Mouse (Mus musculus): ENCODE data around the gene Gstm1. TPM values are rescaled to one million over a fixed set of nuclear protein-coding genes. Genes with fewer than 3 reads are reported as not detected.
A peak's percentile ranks its signal among the peaks of the same experiment; 100 is the strongest.

Gene Gstm1
- polyA plus RNA-seq, 1 experiment from 2014 or later: 25.7 TPM

- 97% methylated on average over 2 of the region's 2 CpGs for WGBS
- peak; percentile 13 for DNase-seq (ENCODE audit: low spot score)
Measured at GRCm38 (mm10) chr3:108046944-108047655, 29.3 kb upstream of the Gstm1 start.

GRCm38 (mm10) chr3:108044394-108045140, 26.8 kb upstream of the Gstm1 start, which contains the start of gene Gstm4:
Gene Gstm4 (minus strand): TSS chr3:108044894.
- Histone ChIP-seq H3K4me2 (ENCODE audit: low read depth, low read length, severe bottlenecking) (peak within 1 kb of the TSS; percentile 84), H3K9me3 (ENCODE audit: control insufficient read depth, low read length) (no peaks in the 10 kb centered on the region), H3K9ac (ENCODE audit: low read length) (peak within 1 kb of the TSS; percentile 64), H3K36me3 (ENCODE audit: control insufficient read depth, insufficient read depth, low read length) (no peaks in the 10 kb centered on the region), H3K27ac (ENCODE audit: low read depth, low read length) (no peak within 1 kb of the TSS), H3K27me3 (ENCODE audit: control insufficient read depth, insufficient read depth, low read length) (no peaks in the 10 kb centered on the region), H3K4me3 (ENCODE audit: low read depth, low read length) (peak within 1 kb of the TSS; percentile 44), H3K4me1 (replicated peaks; ENCODE audit: control insufficient read depth, insufficient read depth, low read length) (no peaks in the 10 kb centered on the region)
- ATAC-seq (replicated peaks; ENCODE audit: low FRiP score) (peak; percentile 86), DNase-seq (ENCODE audit: low spot score) (peak; percentile 85)
- whole genome bisulfite sequencing: 8% methylated on average over 29 of the region's 29 CpGs

More at GRCm38 (mm10) chr3:108046944-108047655, 29.3 kb upstream of the Gstm1 start:
- H3K4me2 ChIP-seq (ENCODE audit: low read depth, low read length, severe bottlenecking): no peak overlapping the region
- H3K27ac ChIP-seq (ENCODE audit: low read depth, low read length): no peak overlapping the region
- no peaks in the 10 kb centered on the region for H3K36me3 ChIP-seq (ENCODE audit: control insufficient read depth, insufficient read depth, low read length)
- no peaks in the 10 kb centered on the region for H3K27me3 ChIP-seq (ENCODE audit: control insufficient read depth, insufficient read depth, low read length)
- H3K4me3 ChIP-seq (ENCODE audit: low read depth, low read length): no peak overlapping the region
- H3K9ac ChIP-seq (ENCODE audit: low read length): no peak overlapping the region
- no peaks in the 10 kb centered on the region for H3K9me3 ChIP-seq (ENCODE audit: control insufficient read depth, low read length)
- no peaks in the 10 kb centered on the region for H3K4me1 ChIP-seq (replicated peaks; ENCODE audit: control insufficient read depth, insufficient read depth, low read length)
- no peak for ATAC-seq (replicated peaks; ENCODE audit: low FRiP score)

- Histone ChIP-seq H3K4me2 (ENCODE audit: low read depth, low read length, severe bottlenecking) (no peak overlapping the region), H3K36me3 (ENCODE audit: control insufficient read depth, insufficient read depth, low read length) (no peaks in the 10 kb centered on the region), H3K4me3 (ENCODE audit: low read depth, low read length) (no peak overlapping the region), H3K27ac (ENCODE audit: low read depth, low read length) (no peak overlapping the region), H3K4me1 (replicated peaks; ENCODE audit: control insufficient read depth, insufficient read depth, low read length) (no peaks in the 10 kb centered on the region), H3K9ac (ENCODE audit: low read length) (no peak overlapping the region), H3K27me3 (ENCODE audit: control insufficient read depth, insufficient read depth, low read length) (no peaks in the 10 kb centered on the region), H3K9me3 (ENCODE audit: control insufficient read depth, low read length) (no peaks in the 10 kb centered on the region)
- WGBS: 75% methylated on average over 5 of the region's 5 CpGs
- ATAC-seq (replicated peaks; ENCODE audit: low FRiP score): no peak
- DNase-seq (ENCODE audit: low spot score): no peak
Measured at GRCm38 (mm10) chr3:108033156-108033555, 15.4 kb upstream of the Gstm1 start.

- ATAC-seq (replicated peaks; ENCODE audit: low FRiP score): no peak
Measured at GRCm38 (mm10) chr3:108032113-108032512, 14.3 kb upstream of the Gstm1 start.

GRCm38 (mm10) chr3:108028641-108029365, 11.0 kb upstream of the Gstm1 start:
- Histone ChIP-seq H3K9ac (ENCODE audit: low read length) (no peak overlapping the region), H3K36me3 (ENCODE audit: control insufficient read depth, insufficient read depth, low read length) (no peaks in the 10 kb centered on the region), H3K27ac (ENCODE audit: low read depth, low read length) (no peak overlapping the region), H3K27me3 (ENCODE audit: control insufficient read depth, insufficient read depth, low read length) (no peaks in the 10 kb centered on the region), H3K9me3 (ENCODE audit: control insufficient read depth, low read length) (no peaks in the 10 kb centered on the region), H3K4me1 (replicated peaks; ENCODE audit: control insufficient read depth, insufficient read depth, low read length) (no peaks in the 10 kb centered on the region), H3K4me2 (ENCODE audit: low read depth, low read length, severe bottlenecking) (no peak overlapping the region), H3K4me3 (ENCODE audit: low read depth, low read length) (no peak overlapping the region)
- ATAC-seq (replicated peaks; ENCODE audit: low FRiP score): no peak
- WGBS: 68% methylated on average over 4 of the region's 4 CpGs
- DNase-seq (ENCODE audit: low spot score): no peak

More at GRCm38 (mm10) chr3:108032113-108032512, 14.3 kb upstream of the Gstm1 start:
- Histone ChIP-seq H3K9me3 (ENCODE audit: control insufficient read depth, low read length) (no peaks in the 10 kb centered on the region), H3K36me3 (ENCODE audit: control insufficient read depth, insufficient read depth, low read length) (no peaks in the 10 kb centered on the region), H3K27ac (ENCODE audit: low read depth, low read length) (no peak overlapping the region), H3K4me3 (ENCODE audit: low read depth, low read length) (no peak overlapping the region), H3K4me2 (ENCODE audit: low read depth, low read length, severe bottlenecking) (no peak overlapping the region), H3K27me3 (ENCODE audit: control insufficient read depth, insufficient read depth, low read length) (no peaks in the 10 kb centered on the region), H3K4me1 (replicated peaks; ENCODE audit: control insufficient read depth, insufficient read depth, low read length) (no peaks in the 10 kb centered on the region), H3K9ac (ENCODE audit: low read length) (no peak overlapping the region)
- DNase-seq (ENCODE audit: low spot score): no peak

- no peaks in the 10 kb centered on the region for H3K4me1 ChIP-seq (replicated peaks; ENCODE audit: control insufficient read depth, insufficient read depth, low read length)
- H3K4me2 ChIP-seq (ENCODE audit: low read depth, low read length, severe bottlenecking): no peak overlapping the region
- no peaks in the 10 kb centered on the region for H3K27me3 ChIP-seq (ENCODE audit: control insufficient read depth, insufficient read depth, low read length)
- H3K27ac ChIP-seq (ENCODE audit: low read depth, low read length): no peak overlapping the region
- no peak overlapping the region for H3K9ac ChIP-seq (ENCODE audit: low read length)
- 81% methylated on average over 1 of the region's 1 CpGs for WGBS
- H3K36me3 ChIP-seq (ENCODE audit: control insufficient read depth, insufficient read depth, low read length): no peaks in the 10 kb centered on the region
- ATAC-seq (replicated peaks; ENCODE audit: low FRiP score) (no peak), DNase-seq (ENCODE audit: low spot score) (no peak)
- no peaks in the 10 kb centered on the region for H3K9me3 ChIP-seq (ENCODE audit: control insufficient read depth, low read length)
- no peak overlapping the region for H3K4me3 ChIP-seq (ENCODE audit: low read depth, low read length)
Measured at GRCm38 (mm10) chr3:108026597-108026996, 8.8 kb upstream of the Gstm1 start.

GRCm38 (mm10) chr3:108026049-108026448, 8.3 kb upstream of the Gstm1 start:
- Histone ChIP-seq H3K27me3 (ENCODE audit: control insufficient read depth, insufficient read depth, low read length) (no peaks in the 10 kb centered on the region), H3K36me3 (ENCODE audit: control insufficient read depth, insufficient read depth, low read length) (no peaks in the 10 kb centered on the region), H3K9me3 (ENCODE audit: control insufficient read depth, low read length) (no peaks in the 10 kb centered on the region), H3K9ac (ENCODE audit: low read length) (no peak overlapping the region), H3K4me2 (ENCODE audit: low read depth, low read length, severe bottlenecking) (no peak overlapping the region), H3K27ac (ENCODE audit: low read depth, low read length) (no peak overlapping the region), H3K4me3 (ENCODE audit: low read depth, low read length) (no peak overlapping the region), H3K4me1 (replicated peaks; ENCODE audit: control insufficient read depth, insufficient read depth, low read length) (no peaks in the 10 kb centered on the region)
- ATAC-seq (replicated peaks; ENCODE audit: low FRiP score): no peak
- no peak for DNase-seq (ENCODE audit: low spot score)
- 78% methylated on average over 5 of the region's 5 CpGs for WGBS

GRCm38 (mm10) chr3:108025318-108025717, 7.5 kb upstream of the Gstm1 start:
- no peaks in the 10 kb centered on the region for H3K27me3 ChIP-seq (ENCODE audit: control insufficient read depth, insufficient read depth, low read length)
- no peak for ATAC-seq (replicated peaks; ENCODE audit: low FRiP score)
- 86% methylated on average over 4 of the region's 4 CpGs for WGBS
- H3K4me2 ChIP-seq (ENCODE audit: low read depth, low read length, severe bottlenecking): no peak overlapping the region
- no peak overlapping the region for H3K9ac ChIP-seq (ENCODE audit: low read length)
- no peaks in the 10 kb centered on the region for H3K36me3 ChIP-seq (ENCODE audit: control insufficient read depth, insufficient read depth, low read length)
- H3K9me3 ChIP-seq (ENCODE audit: control insufficient read depth, low read length): no peaks in the 10 kb centered on the region
- H3K27ac ChIP-seq (ENCODE audit: low read depth, low read length): no peak overlapping the region
- no peak for DNase-seq (ENCODE audit: low spot score)
- no peak overlapping the region for H3K4me3 ChIP-seq (ENCODE audit: low read depth, low read length)
- no peaks in the 10 kb centered on the region for H3K4me1 ChIP-seq (replicated peaks; ENCODE audit: control insufficient read depth, insufficient read depth, low read length)

All from forebrain, embryonic 11.5 days (tissue).